Mouse (Mus musculus): Measurements from ENCODE around the gene Cox14. TPM values are rescaled to one million over a fixed set of nuclear protein-coding genes. Genes with fewer than 3 reads are reported as not detected.

Cox14 gene
- 105 and 116 TPM in 2 replicates for polyA plus RNA-seq (2012)

GRCm38 (mm10) chr15:99725341-99726155 lies at the start of gene Cox14:
Gene Cox14, plus strand, starts transcription at chr15:99725618.
- no peak for TF ChIP-seq GATA1 (IDR thresholded peaks at IDR 0.05; ENCODE audit: low read length)

GRCm38 (mm10) chr15:99677089-99677488 lies 48.3 kb upstream of the Cox14 start:
- no peak for TF ChIP-seq GATA1 (IDR thresholded peaks at IDR 0.05; ENCODE audit: low read length)

GRCm38 (mm10) chr15:99678063-99678800 lies 47.2 kb upstream of the Cox14 start:
- TF ChIP-seq GATA1 (IDR thresholded peaks at IDR 0.05; ENCODE audit: low read length): no peak

GRCm38 (mm10) chr15:99679008-99679407 lies 46.4 kb upstream of the Cox14 start:
- TF ChIP-seq GATA1 (IDR thresholded peaks at IDR 0.05; ENCODE audit: low read length): no peak

- TF ChIP-seq GATA1 (IDR thresholded peaks at IDR 0.05; ENCODE audit: low read length): no peak
These were observed 42.5 kb upstream of the Cox14 start for GRCm38 (mm10) chr15:99682880-99683279.

- TF ChIP-seq GATA1 (IDR thresholded peaks at IDR 0.05; ENCODE audit: low read length): no peak
These were observed 41.3 kb upstream of the Cox14 start for GRCm38 (mm10) chr15:99684156-99684555.

- no peak for TF ChIP-seq GATA1 (IDR thresholded peaks at IDR 0.05; ENCODE audit: low read length)
These were observed 36.7 kb upstream of the Cox14 start for GRCm38 (mm10) chr15:99688712-99689111.

GRCm38 (mm10) chr15:99690924-99691323 lies 34.5 kb upstream of the Cox14 start:
- no peak for TF ChIP-seq GATA1 (IDR thresholded peaks at IDR 0.05; ENCODE audit: low read length)

GRCm38 (mm10) chr15:99691976-99692375 lies 33.4 kb upstream of the Cox14 start:
- no peak for TF ChIP-seq GATA1 (IDR thresholded peaks at IDR 0.05; ENCODE audit: low read length)

- no peak for TF ChIP-seq GATA1 (IDR thresholded peaks at IDR 0.05; ENCODE audit: low read length)
These were observed 28.1 kb upstream of the Cox14 start for GRCm38 (mm10) chr15:99697309-99697708.

GRCm38 (mm10) chr15:99698533-99699085 lies 26.8 kb upstream of the Cox14 start:
- no peak for TF ChIP-seq GATA1 (IDR thresholded peaks at IDR 0.05; ENCODE audit: low read length)

GRCm38 (mm10) chr15:99699715-99700114 lies 25.7 kb upstream of the Cox14 start:
- TF ChIP-seq GATA1 (IDR thresholded peaks at IDR 0.05; ENCODE audit: low read length): no peak

- TF ChIP-seq GATA1 (IDR thresholded peaks at IDR 0.05; ENCODE audit: low read length): no peak
These were observed 25.0 kb upstream of the Cox14 start for GRCm38 (mm10) chr15:99700219-99701106.

- TF ChIP-seq GATA1 (IDR thresholded peaks at IDR 0.05; ENCODE audit: low read length): no peak
These were observed 23.2 kb upstream of the Cox14 start, which contains the start of gene Smarcd1 for GRCm38 (mm10) chr15:99701999-99702900. Gene Smarcd1, plus strand, starts transcription at chr15:99702129.

Data from G1E-ER4 (cell line).